In genomic region chr9:59653371-59653770, GRCm38 (mm10) we compare ENCODE assay signal across 11 mouse cellular contexts. TPM values are rescaled to one million over a fixed set of nuclear protein-coding genes. Genes with fewer than 3 reads are reported as not detected.
DNase-seq lines count a peak whose midpoint lies in the region; ATAC-seq and TF ChIP-seq lines count a peak whose summit lies in the region.
"Had no signal": no experiment of that assay in that cellular context is flagged by ENCODE, and none has a peak within 500 bp of the region (broad histone marks: within the 10 kb centered on the region; RNA-seq: fewer than 3 reads in every experiment).

No protein-coding gene starts in this region.

- H3K36me3 ChIP-seq in limb, embryonic 10.5 days = peaks cover 40% of the 10 kb centered on the region
- peaks cover 36% of the 10 kb centered on the region for H3K36me3 ChIP-seq in forebrain, embryonic 15.5 days

- H3K4me2 ChIP-seq in forebrain, embryonic 15.5 days (replicated peaks) = no peak overlapping the region

- no peaks in the 10 kb centered on the region for H3K27me3 ChIP-seq in limb, embryonic 10.5 days (ENCODE audit: low read depth, poor library complexity, severe bottlenecking)
- H3K27me3 ChIP-seq in forebrain, embryonic 15.5 days = no peaks in the 10 kb centered on the region

- 31% methylated on average over 3 of the region's 3 CpGs for WGBS in limb, embryonic 10.5 days
- WGBS in forebrain, embryonic 15.5 days = 36% methylated on average over 3 of the region's 3 CpGs

- TF ChIP-seq CTCF in gastrocnemius, adult 2 months (IDR thresholded peaks at IDR 0.05) = no peak

- H3K9me3 ChIP-seq in limb, embryonic 10.5 days (replicated peaks) = no peaks in the 10 kb centered on the region
- H3K9me3 ChIP-seq in forebrain, embryonic 15.5 days = no peaks in the 10 kb centered on the region

- intact Hi-C loops in gastrocnemius, adult 2 months (cut with DNase I) = no loop called here

- no peak for ATAC-seq in forebrain, embryonic 15.5 days (replicated peaks)
- ATAC-seq: inflammation-experienced regulatory T-cells, adult 6 months; midbrain, embryonic 16.5 days had no signal

- no peak for DNase-seq in gastrocnemius, adult 2 months
- no peak for DNase-seq in gastrocnemius, adult 18-20 months (ENCODE audit: low spot score)
- DNase-seq in urinary bladder, postnatal 36 days (ENCODE audit: low spot score in 2 of 2) = peak; percentile 55 to 57
- DNase-seq in urinary bladder, postnatal 10 days (ENCODE audit: low spot score) = no peak
- peak; percentile 69 for DNase-seq in fibroblast of lung, adult 2 months (ENCODE audit: low read depth)
- no peak for DNase-seq in limb, embryonic 10.5 days (ENCODE audit: low spot score)
- no peak for DNase-seq in thymus, postnatal 25 days
- DNase-seq: gastrocnemius, postnatal 36 days had no signal

- peaks cover 15% of the 10 kb centered on the region for H3K4me1 ChIP-seq in limb, embryonic 10.5 days
- peaks cover 10% of the 10 kb centered on the region for H3K4me1 ChIP-seq in forebrain, embryonic 15.5 days

- H3K27ac ChIP-seq in gastrocnemius, adult 2 months = peak overlapping the region; percentile 72
- H3K27ac ChIP-seq in limb, embryonic 10.5 days = no peak overlapping the region
- no peak overlapping the region for H3K27ac ChIP-seq in forebrain, embryonic 15.5 days (replicated peaks)

- no peak overlapping the region for H3K9ac ChIP-seq in forebrain, embryonic 15.5 days (replicated peaks)

- H3K4me3 ChIP-seq in gastrocnemius, adult 2 months = no peak overlapping the region
- H3K4me3 ChIP-seq in limb, embryonic 10.5 days = no peak overlapping the region
- no peak overlapping the region for H3K4me3 ChIP-seq in forebrain, embryonic 15.5 days

RNA-seq across cellular contexts. Expression of gene Pkm, which starts 2.8 kb away (rescaled TPM):
- total RNA-seq in gastrocnemius, adult 2 months (2021) = 1,000 to 10,000 TPM; 2,556 to 3,331 TPM
- 1,000 to 10,000 TPM; 2,790 to 2,981 TPM for total RNA-seq in gastrocnemius, adult 18-20 months (2021)
- 2,645 and 3,210 TPM in 2 replicates for polyA plus RNA-seq in limb, embryonic 10.5 days (2016; fragmentation: Nextera tagmentation; extraction: Ambion mirVana)
- 1,184 and 1,237 TPM in 2 replicates for polyA plus RNA-seq in forebrain, embryonic 15.5 days (2015; fragmentation: Nextera tagmentation; extraction: Ambion mirVana)

RNA-seq across cellular contexts. Expression of gene Gramd2, which starts 26.6 kb away (rescaled TPM):
- total RNA-seq in gastrocnemius, adult 2 months (2021) = under 1 TPM; 0.11 to 0.13 TPM
- total RNA-seq in gastrocnemius, adult 18-20 months (2021) = under 1 TPM in 1 of 2 experiments, not detected in 1; 0.07 TPM
- 0.15 and 0.30 TPM in 2 replicates for polyA plus RNA-seq in limb, embryonic 10.5 days (2016; fragmentation: Nextera tagmentation; extraction: Ambion mirVana)
- polyA plus RNA-seq in forebrain, embryonic 15.5 days (2015; fragmentation: Nextera tagmentation; extraction: Ambion mirVana) = 3.4 and 4.0 TPM in 2 replicates
- polyA plus RNA-seq: inflammation-experienced regulatory T-cells, adult 6 months had no signal

RNA-seq across cellular contexts. Expression of gene Parp6, which starts 36.3 kb away (rescaled TPM):
- 10 to 100 TPM; 25.7 to 26.0 TPM for total RNA-seq in gastrocnemius, adult 2 months (2021)
- total RNA-seq in gastrocnemius, adult 18-20 months (2021) = 10 to 100 TPM; 24.2 to 24.7 TPM
- 30.4 and 33.3 TPM in 2 replicates for polyA plus RNA-seq in limb, embryonic 10.5 days (2016; fragmentation: Nextera tagmentation; extraction: Ambion mirVana)
- polyA plus RNA-seq in forebrain, embryonic 15.5 days (2015; fragmentation: Nextera tagmentation; extraction: Ambion mirVana) = 188 and 191 TPM in 2 replicates

Comparison
In these comparisons a context has a peak if more than half of its experiments do, and no peak if none do; other contexts are left out.
1. DNase-seq: peak in urinary bladder, postnatal 36 days (2 of 2) and fibroblast of lung, adult 2 months (single experiment); none in gastrocnemius, adult 2 months (single experiment), gastrocnemius, adult 18-20 months (single experiment), urinary bladder, postnatal 10 days (single experiment), limb, embryonic 10.5 days (single experiment) and thymus, postnatal 25 days (single experiment).